Comparison of ENCODE assay signal across 8 mouse cellular contexts in genomic region chr4:114635889-114636288, GRCm38 (mm10).
DNase-seq lines count a peak whose midpoint lies in the region; ATAC-seq and TF ChIP-seq lines count a peak whose summit lies in the region.

No protein-coding gene starts in this region.

- no peak overlapping the region for H3K4me2 ChIP-seq in liver, embryonic 14.5 days (ENCODE audit: low read depth)

- WGBS in liver, embryonic 14.5 days (ENCODE audit: insufficient replicate concordance): 18% methylated on average over 5 of the region's 5 CpGs

- DNase-seq in 3T3-L1 (ENCODE audit: low read depth, low spot score): peak; percentile 85
- DNase-seq in MEL-GATA-1-ER (ENCODE audit: extremely low read depth, low read depth): peak; percentile 10
- DNase-seq in kidney, postnatal 10 days: peak; percentile 82
- DNase-seq in liver, embryonic 14.5 days (ENCODE audit: low read depth in 3 of 3, low spot score in 3 of 3): no peak
- DNase-seq in retina, embryonic 14.5 days (ENCODE audit: low spot score): peak; percentile 67
- DNase-seq in spleen, adult 12 weeks (ENCODE audit: low spot score): no peak

- H3K9me3 ChIP-seq in liver, embryonic 14.5 days (ENCODE audit: control insufficient read depth, low read length): no peaks in the 10 kb centered on the region

- no peak overlapping the region for H3K9ac ChIP-seq in liver, embryonic 14.5 days (replicated peaks)

- no peak overlapping the region for H3K27ac ChIP-seq in cortical plate, adult 2 months (ENCODE audit: insufficient read depth, low read length)
- H3K27ac ChIP-seq in liver, embryonic 14.5 days: no peak overlapping the region

- no peaks in the 10 kb centered on the region for H3K36me3 ChIP-seq in liver, embryonic 14.5 days (replicated peaks; ENCODE audit: control insufficient read depth, insufficient read depth, low read depth)

- H3K27me3 ChIP-seq in liver, embryonic 14.5 days (ENCODE audit: control insufficient read depth, insufficient read depth, low read length): no peaks in the 10 kb centered on the region

- peaks cover 4% of the 10 kb centered on the region for H3K4me1 ChIP-seq in cortical plate, adult 2 months (ENCODE audit: control insufficient read depth, insufficient read depth, low read length)
- H3K4me1 ChIP-seq in liver, embryonic 14.5 days (replicated peaks; ENCODE audit: control insufficient read depth in 2 of 2, insufficient read depth in 2 of 2, low read length in 1 of 2): no peaks in the 10 kb centered on the region

- no peak for TF ChIP-seq EP300 in liver, embryonic 14.5 days (IDR thresholded peaks at IDR 0.05; ENCODE audit: low read depth)

- TF ChIP-seq CTCF in cortical plate, adult 2 months (IDR thresholded peaks at IDR 0.05; ENCODE audit: extremely low read depth, insufficient read depth, low read length): peak; percentile 65
- peak; percentile 56 for TF ChIP-seq CTCF in liver, embryonic 14.5 days (IDR thresholded peaks at IDR 0.05; ENCODE audit: low read depth)

- no peak for TF ChIP-seq POLR2A in cortical plate, adult 2 months (IDR thresholded peaks at IDR 0.05; ENCODE audit: extremely low read depth, insufficient read depth, low read length)

- peak; percentile 55; the same call in 1 of the 2 replicates for ATAC-seq in granulocyte monocyte progenitor cell, adult 5-6 weeks (replicated peaks; ENCODE audit: poor library complexity, severe bottlenecking)
- no peak for ATAC-seq in liver, embryonic 14.5 days (ENCODE audit: insufficient read depth)

- H3K4me3 ChIP-seq in cortical plate, adult 2 months (ENCODE audit: insufficient read depth, low read length): no peak overlapping the region
- no peak overlapping the region for H3K4me3 ChIP-seq in liver, embryonic 14.5 days (ENCODE audit: insufficient read depth in 1 of 2, low read depth in 2 of 2, low read length in 2 of 2)

Comparison
In these comparisons a context has a peak if more than half of its experiments do, and no peak if none do; other contexts are left out.
1. DNase-seq: peak in 3T3-L1 (single experiment), MEL-GATA-1-ER (single experiment), kidney, postnatal 10 days (single experiment) and retina, embryonic 14.5 days (single experiment); none in liver, embryonic 14.5 days (0 of 3) and spleen, adult 12 weeks (single experiment).